Mouse (Mus musculus): ENCODE measurements at regions not wholly inside any gene's neighbourhood (a gene's known extent, or its start where the extent isn't known, plus 50 kb on each side); places are given as distances from the start of the nearest gene placed in this dataset.
A peak's percentile ranks its signal among the peaks of the same experiment; 100 is the strongest.

- no peak for DNase-seq (ENCODE audit: low spot score)
Measured at GRCm38 (mm10) chr9:87961796-87962195, 230.7 kb upstream of the Tbx18 start.

- no peak for DNase-seq (ENCODE audit: low spot score)
Measured at GRCm38 (mm10) chr9:87964508-87964907, 233.4 kb upstream of the Tbx18 start.

GRCm38 (mm10) chr9:87965103-87965780 is 234.2 kb upstream of the Tbx18 start:
- DNase-seq (ENCODE audit: low spot score) = no peak

- DNase-seq (ENCODE audit: low spot score) = no peak
Measured at GRCm38 (mm10) chr9:87968190-87969082, 237.4 kb upstream of the Tbx18 start.

- DNase-seq (ENCODE audit: low spot score) = no peak
Measured at GRCm38 (mm10) chr9:87970586-87970985, 239.5 kb upstream of the Tbx18 start.

- DNase-seq (ENCODE audit: low spot score) = no peak
Measured at GRCm38 (mm10) chr9:87971791-87972190, 240.7 kb upstream of the Tbx18 start.

GRCm38 (mm10) chr9:87973531-87973930 is 242.5 kb upstream of the Tbx18 start:
- DNase-seq (ENCODE audit: low spot score) = peak; percentile 2

- DNase-seq (ENCODE audit: low spot score) = no peak
Measured at GRCm38 (mm10) chr9:87984910-87985309, 253.8 kb upstream of the Tbx18 start.

- DNase-seq (ENCODE audit: low spot score) = no peak
Measured at GRCm38 (mm10) chr9:87985439-87985838, 254.4 kb upstream of the Tbx18 start.

GRCm38 (mm10) chr9:88005945-88006700 is 275.1 kb upstream of the Tbx18 start:
- no peak for DNase-seq (ENCODE audit: low spot score)

GRCm38 (mm10) chr9:88023752-88024151 is 292.7 kb upstream of the Tbx18 start:
- DNase-seq (ENCODE audit: low spot score) = no peak

- no peak for DNase-seq (ENCODE audit: low spot score)
Measured at GRCm38 (mm10) chr9:88025936-88026335, 294.9 kb upstream of the Tbx18 start.

GRCm38 (mm10) chr9:88030509-88031148 is 296.4 kb upstream of the Nt5e start:
- no peak for DNase-seq (ENCODE audit: low spot score)

GRCm38 (mm10) chr9:88037560-88037959 is 289.4 kb upstream of the Nt5e start:
- no peak for DNase-seq (ENCODE audit: low spot score)

GRCm38 (mm10) chr9:88049270-88049669 is 277.7 kb upstream of the Nt5e start:
- DNase-seq (ENCODE audit: low spot score) = no peak

- DNase-seq (ENCODE audit: low spot score) = no peak
Measured at GRCm38 (mm10) chr9:88049792-88050191, 277.2 kb upstream of the Nt5e start.

GRCm38 (mm10) chr9:88058551-88058950 is 268.4 kb upstream of the Nt5e start:
- no peak for DNase-seq (ENCODE audit: low spot score)

GRCm38 (mm10) chr9:88059005-88059404 is 268.0 kb upstream of the Nt5e start:
- no peak for DNase-seq (ENCODE audit: low spot score)

GRCm38 (mm10) chr9:88063973-88064676 is 262.9 kb upstream of the Nt5e start:
- DNase-seq (ENCODE audit: low spot score) = no peak

GRCm38 (mm10) chr9:88065057-88065456 is 261.9 kb upstream of the Nt5e start:
- no peak for DNase-seq (ENCODE audit: low spot score)

GRCm38 (mm10) chr9:88065777-88066176 is 261.2 kb upstream of the Nt5e start:
- DNase-seq (ENCODE audit: low spot score) = no peak
